Mouse (Mus musculus): ENCODE data around the gene Atp2b1. TPM values are rescaled to one million over a fixed set of nuclear protein-coding genes. Genes with fewer than 3 reads are reported as not detected.
A peak's percentile ranks its signal among the peaks of the same experiment; 100 is the strongest.

The Atp2b1 gene
- 13.2 and 14.9 TPM in 2 replicates for polyA plus RNA-seq (2012; ENCODE audit: insufficient read depth, insufficient read length, missing spikeins)

- Histone ChIP-seq H3K27ac (replicated peaks; ENCODE audit: low read depth, low read length) (peak within 1 kb of the TSS; percentile 96), H3K4me1 (ENCODE audit: control insufficient read depth, insufficient read depth, insufficient read length, low read length) (no peaks in the 10 kb centered on the region), H3K4me3 (ENCODE audit: insufficient read depth, low read depth, low read length) (peak within 1 kb of the TSS; percentile 99)
Observed at GRCm38 (mm10) chr10:98913961-98914809, at the start of gene Atp2b1. Gene Atp2b1, plus strand, starts transcription at chr10:98914406.

- Histone ChIP-seq H3K4me1 (ENCODE audit: control insufficient read depth, insufficient read depth, insufficient read length, low read length) (no peaks in the 10 kb centered on the region), H3K27ac (replicated peaks; ENCODE audit: low read depth, low read length) (no peak overlapping the region), H3K4me3 (ENCODE audit: insufficient read depth, low read depth, low read length) (no peak overlapping the region)
Observed at GRCm38 (mm10) chr10:98864851-98865250, 49.4 kb upstream of the Atp2b1 start.

GRCm38 (mm10) chr10:98866836-98867370, 47.3 kb upstream of the Atp2b1 start:
- no peak overlapping the region for H3K27ac ChIP-seq (replicated peaks; ENCODE audit: low read depth, low read length)
- no peaks in the 10 kb centered on the region for H3K4me1 ChIP-seq (ENCODE audit: control insufficient read depth, insufficient read depth, insufficient read length, low read length)
- no peak overlapping the region for H3K4me3 ChIP-seq (ENCODE audit: insufficient read depth, low read depth, low read length)

GRCm38 (mm10) chr10:98868351-98868908, 45.8 kb upstream of the Atp2b1 start:
- Histone ChIP-seq H3K4me1 (ENCODE audit: control insufficient read depth, insufficient read depth, insufficient read length, low read length) (no peaks in the 10 kb centered on the region), H3K4me3 (ENCODE audit: insufficient read depth, low read depth, low read length) (no peak overlapping the region)

GRCm38 (mm10) chr10:98877855-98878254, 36.4 kb upstream of the Atp2b1 start:
- H3K4me3 ChIP-seq (ENCODE audit: insufficient read depth, low read depth, low read length): no peak overlapping the region
- H3K27ac ChIP-seq (replicated peaks; ENCODE audit: low read depth, low read length): peak overlapping the region; percentile 60
- no peaks in the 10 kb centered on the region for H3K4me1 ChIP-seq (ENCODE audit: control insufficient read depth, insufficient read depth, insufficient read length, low read length)

More at GRCm38 (mm10) chr10:98868351-98868908, 45.8 kb upstream of the Atp2b1 start:
- H3K27ac ChIP-seq (replicated peaks; ENCODE audit: low read depth, low read length): no peak overlapping the region

- Histone ChIP-seq H3K27ac (replicated peaks; ENCODE audit: low read depth, low read length) (0 out of 2 replicates have a peak overlapping the region, but pooled peaks have one; percentile 14), H3K4me1 (ENCODE audit: control insufficient read depth, insufficient read depth, insufficient read length, low read length) (no peaks in the 10 kb centered on the region), H3K4me3 (ENCODE audit: insufficient read depth, low read depth, low read length) (no peak overlapping the region)
Observed at GRCm38 (mm10) chr10:98878636-98879035, 35.6 kb upstream of the Atp2b1 start.

- H3K27ac ChIP-seq (replicated peaks; ENCODE audit: low read depth, low read length): peak overlapping the region; percentile 64; the same call in 1 of the 2 replicates
- no peak overlapping the region for H3K4me3 ChIP-seq (ENCODE audit: insufficient read depth, low read depth, low read length)
- no peaks in the 10 kb centered on the region for H3K4me1 ChIP-seq (ENCODE audit: control insufficient read depth, insufficient read depth, insufficient read length, low read length)
Observed at GRCm38 (mm10) chr10:98880057-98880456, 34.1 kb upstream of the Atp2b1 start.

- no peak overlapping the region for H3K4me3 ChIP-seq (ENCODE audit: insufficient read depth, low read depth, low read length)
- no peaks in the 10 kb centered on the region for H3K4me1 ChIP-seq (ENCODE audit: control insufficient read depth, insufficient read depth, insufficient read length, low read length)
- no peak overlapping the region for H3K27ac ChIP-seq (replicated peaks; ENCODE audit: low read depth, low read length)
Observed at GRCm38 (mm10) chr10:98880711-98881110, 33.5 kb upstream of the Atp2b1 start.

- Histone ChIP-seq H3K27ac (replicated peaks; ENCODE audit: low read depth, low read length) (peak overlapping the region; percentile 72), H3K4me1 (ENCODE audit: control insufficient read depth, insufficient read depth, insufficient read length, low read length) (no peaks in the 10 kb centered on the region), H3K4me3 (ENCODE audit: insufficient read depth, low read depth, low read length) (no peak overlapping the region)
Observed at GRCm38 (mm10) chr10:98881492-98881891, 32.7 kb upstream of the Atp2b1 start.

GRCm38 (mm10) chr10:98882587-98882986, 31.6 kb upstream of the Atp2b1 start:
- H3K4me1 ChIP-seq (ENCODE audit: control insufficient read depth, insufficient read depth, insufficient read length, low read length): no peaks in the 10 kb centered on the region
- no peak overlapping the region for H3K4me3 ChIP-seq (ENCODE audit: insufficient read depth, low read depth, low read length)
- H3K27ac ChIP-seq (replicated peaks; ENCODE audit: low read depth, low read length): no peak overlapping the region

GRCm38 (mm10) chr10:98884445-98884844, 29.8 kb upstream of the Atp2b1 start:
- no peak overlapping the region for H3K27ac ChIP-seq (replicated peaks; ENCODE audit: low read depth, low read length)
- no peaks in the 10 kb centered on the region for H3K4me1 ChIP-seq (ENCODE audit: control insufficient read depth, insufficient read depth, insufficient read length, low read length)
- H3K4me3 ChIP-seq (ENCODE audit: insufficient read depth, low read depth, low read length): no peak overlapping the region

- H3K27ac ChIP-seq (replicated peaks; ENCODE audit: low read depth, low read length): no peak overlapping the region
- H3K4me3 ChIP-seq (ENCODE audit: insufficient read depth, low read depth, low read length): no peak overlapping the region
- H3K4me1 ChIP-seq (ENCODE audit: control insufficient read depth, insufficient read depth, insufficient read length, low read length): no peaks in the 10 kb centered on the region
Observed at GRCm38 (mm10) chr10:98886770-98887271, 27.4 kb upstream of the Atp2b1 start.

- H3K4me3 ChIP-seq (ENCODE audit: insufficient read depth, low read depth, low read length): no peak overlapping the region
- no peak overlapping the region for H3K27ac ChIP-seq (replicated peaks; ENCODE audit: low read depth, low read length)
- H3K4me1 ChIP-seq (ENCODE audit: control insufficient read depth, insufficient read depth, insufficient read length, low read length): no peaks in the 10 kb centered on the region
Observed at GRCm38 (mm10) chr10:98891361-98891760, 22.8 kb upstream of the Atp2b1 start.

GRCm38 (mm10) chr10:98897507-98897906, 16.7 kb upstream of the Atp2b1 start:
- Histone ChIP-seq H3K4me1 (ENCODE audit: control insufficient read depth, insufficient read depth, insufficient read length, low read length) (no peaks in the 10 kb centered on the region), H3K4me3 (ENCODE audit: insufficient read depth, low read depth, low read length) (no peak overlapping the region), H3K27ac (replicated peaks; ENCODE audit: low read depth, low read length) (no peak overlapping the region; the same call in 1 of the 2 replicates)
